Mouse (Mus musculus) C2C12 (cell line): Measurements from ENCODE around the gene Tpcn1. TPM values are rescaled to one million over a fixed set of nuclear protein-coding genes. Genes with fewer than 3 reads are reported as not detected.

Experiments
- H3K27me3 ChIP-seq: one replicate; pipeline ENCODE4 v1.6.1; 2011; ENCODE audit not compliant: control insufficient read depth, insufficient read depth, insufficient read length
- H3K36me3 ChIP-seq: one replicate; pipeline ENCODE4 v1.6.1; 2011; ENCODE audit not compliant: control insufficient read depth, insufficient read depth
- H3K4me3 ChIP-seq: one replicate; pipeline ENCODE4 v1.5.1; 2011; ENCODE audit warnings: mild to moderate bottlenecking, control low read depth; ENCODE audit not compliant: poor library complexity, insufficient read depth, severe bottlenecking
- H3K79me2 ChIP-seq: one replicate; pipeline ENCODE4 v1.6.1; 2011; ENCODE audit not compliant: control insufficient read depth, insufficient read depth
- H3K79me3 ChIP-seq: one replicate; pipeline ENCODE4 v1.6.1; 2011; ENCODE audit warnings: low read depth, control low read depth
- H3ac ChIP-seq: one replicate; pipeline ENCODE3; 2011; ENCODE audit warnings: low read depth; ENCODE audit not compliant: control insufficient read depth, insufficient read length
- CEBPB ChIP-seq: IDR thresholded peaks from one replicate; pipeline ENCODE4 v1.6.1; 2011; ENCODE audit warnings: low read depth, mild to moderate bottlenecking, control low read depth, moderate library complexity
- CTCF ChIP-seq: IDR thresholded peaks from one replicate; pipeline ENCODE4 v1.5.1; 2011; ENCODE audit not compliant: control insufficient read depth, insufficient read depth, insufficient read length
- FOSL1 ChIP-seq: IDR thresholded peaks from one replicate; pipeline ENCODE4 v1.8.0; 2011; ENCODE audit warnings: mild to moderate bottlenecking, low read length; ENCODE audit not compliant: poor library complexity, insufficient read depth, severe bottlenecking
- MAX ChIP-seq: IDR thresholded peaks from one replicate; pipeline ENCODE4 v1.6.1; 2011; ENCODE audit warnings: mild to moderate bottlenecking, control low read depth
- MYOD1 ChIP-seq: IDR thresholded peaks from one replicate; pipeline ENCODE4 v1.6.1; 2011; ENCODE audit warnings: low read depth; ENCODE audit not compliant: control insufficient read depth, insufficient read length
- MYOG ChIP-seq: IDR thresholded peaks from one replicate; pipeline ENCODE4 v1.6.1; 2011; ENCODE audit not compliant: control insufficient read depth, insufficient read length; ENCODE audit errors: extremely low read depth
- USF1 ChIP-seq: IDR thresholded peaks from one replicate; pipeline ENCODE4 v1.6.1; 2011; ENCODE audit warnings: low read depth, mild to moderate bottlenecking, control low read depth, moderate library complexity
- polyA plus RNA-seq: library from polyadenylated mRNA; unstranded; fragments of >200 nt; fragmentation: generic; extraction: Trizol; gene quantifications from one replicate; pipeline ENCODE4 v1.2.1, GENCODE M21; 2012; ENCODE audit warnings: missing spikeins

Tpcn1 gene
- polyA plus RNA-seq, 1 experiment = 34.6 TPM

GRCm38 (mm10) chr5:120579211-120579897 is 9.1 kb downstream of the Tpcn1 start:
- TF ChIP-seq USF1 (no peak), MYOG (no peak), MYOD1 (peak; percentile 91), CEBPB (peak; percentile 84), MAX (peak; percentile 45), FOSL1 (no peak), CTCF (no peak)
- Histone ChIP-seq H3ac (peak overlapping the region; percentile 16), H3K79me3 (peaks cover 38% of the 10 kb centered on the region), H3K4me3 (no peak overlapping the region), H3K27me3 (no peaks in the 10 kb centered on the region), H3K79me2 (peaks cover 79% of the 10 kb centered on the region), H3K36me3 (peaks cover 31% of the 10 kb centered on the region)

- H3ac ChIP-seq = no peak overlapping the region
- TF ChIP-seq FOSL1 (no peak), MYOD1 (peak; percentile 64), MAX (peak; percentile 89)
- peaks cover 42% of the 10 kb centered on the region for H3K79me3 ChIP-seq
- no peak overlapping the region for H3K4me3 ChIP-seq
- no peaks in the 10 kb centered on the region for H3K27me3 ChIP-seq
- peaks cover 79% of the 10 kb centered on the region for H3K79me2 ChIP-seq
- peaks cover 28% of the 10 kb centered on the region for H3K36me3 ChIP-seq
Measured at GRCm38 (mm10) chr5:120578504-120579081, 9.9 kb downstream of the Tpcn1 start.

- TF ChIP-seq FOSL1 (no peak), MAX (peak; percentile 65), USF1 (no peak), MYOG (no peak), MYOD1 (peak; percentile 74), CEBPB (no peak)
- Histone ChIP-seq H3K4me3 (no peak overlapping the region), H3K36me3 (peaks cover 28% of the 10 kb centered on the region), H3K79me3 (peaks cover 45% of the 10 kb centered on the region), H3K79me2 (peaks cover 79% of the 10 kb centered on the region), H3K27me3 (no peaks in the 10 kb centered on the region), H3ac (peak overlapping the region; percentile 42)
Measured at GRCm38 (mm10) chr5:120577935-120578441, 10.5 kb downstream of the Tpcn1 start.

- no peak overlapping the region for H3ac ChIP-seq
- TF ChIP-seq CEBPB (no peak), CTCF (no peak), MYOD1 (peak; percentile 80), USF1 (no peak)
- H3K4me3 ChIP-seq = no peak overlapping the region
- peaks cover 53% of the 10 kb centered on the region for H3K79me3 ChIP-seq
- peaks cover 25% of the 10 kb centered on the region for H3K36me3 ChIP-seq
- peaks cover 87% of the 10 kb centered on the region for H3K79me2 ChIP-seq
- H3K27me3 ChIP-seq = no peaks in the 10 kb centered on the region
Measured at GRCm38 (mm10) chr5:120576781-120577301, 11.6 kb downstream of the Tpcn1 start.

- H3K27me3 ChIP-seq = no peaks in the 10 kb centered on the region
- TF ChIP-seq MAX = no peak
- no peak for TF ChIP-seq CTCF
- TF ChIP-seq USF1 = no peak
- TF ChIP-seq CEBPB = no peak
- TF ChIP-seq FOSL1 = no peak
- no peak for TF ChIP-seq MYOD1
- TF ChIP-seq MYOG = no peak
- peaks cover 89% of the 10 kb centered on the region for H3K79me2 ChIP-seq
- no peak overlapping the region for H3ac ChIP-seq
- H3K4me3 ChIP-seq = no peak overlapping the region
- peaks cover 57% of the 10 kb centered on the region for H3K79me3 ChIP-seq
- H3K36me3 ChIP-seq = peaks cover 20% of the 10 kb centered on the region
Measured at GRCm38 (mm10) chr5:120574469-120575063, 13.9 kb downstream of the Tpcn1 start.
